Mouse (Mus musculus) cerebral cortex, adult 2 months (tissue): ENCODE measurements around the gene Sestd1.

Source experiments
- WGBS: fragments of 180-500 bp; shearing (Covaris S2); methylation state at CpG from one replicate; pipeline ENCODE4 v1.1.7; 2018; 5-methylcytosine and 5-hydroxymethylcytosine counted together

The Sestd1 gene

GRCm38 (mm10) chr2:77174313-77174712 lies 106.1 kb downstream of the Sestd1 start:
- 74% methylated on average over 2 of the region's 2 CpGs for WGBS

GRCm38 (mm10) chr2:77173821-77174220 lies 106.6 kb downstream of the Sestd1 start:
- 91% methylated on average over 6 of the region's 6 CpGs for WGBS

GRCm38 (mm10) chr2:77173366-77173765 lies 107.0 kb downstream of the Sestd1 start:
- 60% methylated on average over 6 of the region's 6 CpGs for WGBS

- WGBS = 56% methylated on average over 10 of the region's 10 CpGs
Measured at GRCm38 (mm10) chr2:77172241-77172671, 108.1 kb downstream of the Sestd1 start.

GRCm38 (mm10) chr2:77171444-77172240 lies 108.8 kb downstream of the Sestd1 start:
- 19% methylated on average over 23 of the region's 23 CpGs for WGBS

GRCm38 (mm10) chr2:77170633-77171105 lies 109.7 kb downstream of the Sestd1 start, which contains the start of gene Ccdc141:
TSS of gene Ccdc141 (minus strand) at chr2:77170636.
- WGBS = 5% methylated on average over 6 of the region's 6 CpGs

GRCm38 (mm10) chr2:77169916-77170632 lies 110.3 kb downstream of the Sestd1 start:
- 11% methylated on average over 21 of the region's 21 CpGs for WGBS

GRCm38 (mm10) chr2:77169218-77169617 lies 111.2 kb downstream of the Sestd1 start:
- WGBS = 82% methylated on average over 4 of the region's 4 CpGs

GRCm38 (mm10) chr2:77168781-77169180 lies 111.6 kb downstream of the Sestd1 start:
- 88% methylated on average over 7 of the region's 7 CpGs for WGBS

GRCm38 (mm10) chr2:77168081-77168685 lies 112.2 kb downstream of the Sestd1 start:
- WGBS = 83% methylated on average over 13 of the region's 13 CpGs

GRCm38 (mm10) chr2:77166366-77166765 lies 114.0 kb downstream of the Sestd1 start:
- WGBS = 49% methylated on average over 4 of the region's 4 CpGs

- 87% methylated on average over 3 of the region's 3 CpGs for WGBS
Measured at GRCm38 (mm10) chr2:77164662-77165061, 115.7 kb downstream of the Sestd1 start.

GRCm38 (mm10) chr2:77163381-77163780 lies 117.0 kb downstream of the Sestd1 start:
- WGBS = 89% methylated on average over 3 of the region's 3 CpGs

GRCm38 (mm10) chr2:77162135-77162534 lies 118.3 kb downstream of the Sestd1 start:
- 86% methylated on average over 3 of the region's 3 CpGs for WGBS

GRCm38 (mm10) chr2:77157546-77157945 lies 122.8 kb downstream of the Sestd1 start:
- WGBS = 97% methylated on average over 4 of the region's 4 CpGs

GRCm38 (mm10) chr2:77154080-77154479 lies 126.3 kb downstream of the Sestd1 start:
- whole genome bisulfite sequencing = 75% methylated on average over 4 of the region's 4 CpGs

- 90% methylated on average over 8 of the region's 8 CpGs for WGBS
Measured at GRCm38 (mm10) chr2:77151255-77151654, 129.1 kb downstream of the Sestd1 start.

- 49% methylated on average over 2 of the region's 2 CpGs for WGBS
Measured at GRCm38 (mm10) chr2:77149576-77149975, 130.8 kb downstream of the Sestd1 start.

- WGBS = 69% methylated on average over 4 of the region's 4 CpGs
Measured at GRCm38 (mm10) chr2:77148215-77148614, 132.2 kb downstream of the Sestd1 start.

GRCm38 (mm10) chr2:77146968-77147367 lies 133.4 kb downstream of the Sestd1 start:
- WGBS = 85% methylated on average over 2 of the region's 2 CpGs

GRCm38 (mm10) chr2:77146291-77146690 lies 134.1 kb downstream of the Sestd1 start:
- 87% methylated on average over 3 of the region's 3 CpGs for WGBS

GRCm38 (mm10) chr2:77143536-77143935 lies 136.9 kb downstream of the Sestd1 start:
- WGBS = 49% methylated on average over 6 of the region's 6 CpGs
